Mouse (Mus musculus): ENCODE data around the gene Naa80. TPM values are rescaled to one million over a fixed set of nuclear protein-coding genes. Genes with fewer than 3 reads are reported as not detected.

The Naa80 gene
- total RNA-seq, 2 experiments from 2014 or later, result 9.5 to 10.0 TPM

DNA sequence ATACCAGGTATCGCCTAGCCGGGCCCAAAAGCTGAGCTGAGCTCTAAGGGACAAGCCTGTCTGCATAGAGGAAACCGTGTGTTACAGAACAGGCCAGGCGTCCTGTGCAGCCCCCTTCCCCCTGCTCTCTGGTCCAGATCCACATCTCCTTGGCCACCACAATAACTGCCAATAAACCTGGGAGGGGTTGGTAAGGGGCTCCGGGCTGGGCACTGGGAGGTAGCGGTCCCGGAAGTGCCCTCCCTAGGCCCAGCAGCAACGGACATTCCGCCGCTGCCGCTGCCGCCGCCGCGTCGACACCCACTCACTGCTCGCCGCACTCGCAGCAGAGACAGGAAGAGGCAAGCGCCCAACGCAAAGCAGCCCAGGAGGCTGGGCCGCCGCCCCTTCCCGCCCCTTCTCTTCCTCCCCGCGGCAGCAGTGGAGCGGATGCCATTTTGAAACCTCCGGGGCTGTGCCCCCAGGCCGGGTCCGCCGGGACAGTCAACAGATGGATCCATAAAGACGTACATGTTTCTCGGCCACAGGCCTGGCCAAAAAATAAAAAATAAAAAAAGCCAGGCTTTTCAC lies 54.5 kb downstream of the Naa80 start:
- DNase-seq (ENCODE audit: low spot score in 2 of 2), result peak; percentile 73 to 75

Other genes with a start within 250 kb of the Naa80 start
- gene Hemk1, start 240.5 kb upstream of the Naa80 start, total RNA-seq (2021), result 10 to 100 TPM; 16.1 to 18.5 TPM
- gene 6430571L13Rik, start 238.3 kb upstream of the Naa80 start, total RNA-seq (2021), result 1 to 10 TPM; 2.6 to 2.9 TPM
- 10 to 100 TPM; 19.5 to 24.2 TPM for gene Cacna2d2, start 179.3 kb upstream of the Naa80 start, total RNA-seq (2021)
- 10 to 100 TPM; 33.3 to 38.1 TPM for gene Tmem115, start 44.9 kb upstream of the Naa80 start, total RNA-seq (2021)
- gene Cyb561d2, start 36.7 kb upstream of the Naa80 start, total RNA-seq (2021), result 10 to 100 TPM; 16.7 to 17.8 TPM
- gene Nprl2, start 36.7 kb upstream of the Naa80 start, total RNA-seq (2021), result 10 to 100 TPM; 28.7 to 34.5 TPM
- 1 to 10 TPM; 2.0 to 3.7 TPM for gene Zmynd10, start 31.6 kb upstream of the Naa80 start, total RNA-seq (2021)
- gene Rassf1, start 27.3 kb upstream of the Naa80 start, total RNA-seq (2021), result 10 to 100 TPM; 14.5 to 16.0 TPM
- 10 to 100 TPM; 63.0 to 64.1 TPM for gene Tusc2, start 15.6 kb upstream of the Naa80 start, total RNA-seq (2021)
- gene Hyal2, start 10.9 kb upstream of the Naa80 start, total RNA-seq (2021), result 10 to 100 TPM; 14.6 to 16.8 TPM
- gene Hyal1, start 2.0 kb upstream of the Naa80 start, total RNA-seq (2021), result 1 to 10 TPM; 4.8 to 6.3 TPM
- gene Hyal3, start 1.9 kb downstream of the Naa80 start, total RNA-seq (2021), result 1 to 10 TPM in 1 of 2 experiments, under 1 TPM in 1; 0.95 to 1.5 TPM
- gene Ifrd2, start 8.8 kb downstream of the Naa80 start, total RNA-seq (2021), result 10 to 100 TPM; 12.1 to 13.0 TPM
- 1 to 10 TPM; 2.0 to 4.9 TPM for gene Sema3b, start 30.3 kb downstream of the Naa80 start, total RNA-seq (2021)
- 100 to 1,000 TPM; 215 to 224 TPM for gene Gnai2, start 56.5 kb downstream of the Naa80 start, total RNA-seq (2021)
- gene Slc38a3, start 90.6 kb downstream of the Naa80 start, total RNA-seq (2021), result 10 to 100 TPM; 83.3 to 98.4 TPM
- gene Gnat1, start 100.8 kb downstream of the Naa80 start, total RNA-seq (2021), result under 1 TPM in 1 of 2 experiments, not detected in 1; 0.60 TPM
- gene Sema3f, start 131.6 kb downstream of the Naa80 start, total RNA-seq (2021), result 1 to 10 TPM; 4.3 to 4.8 TPM
- gene Rbm5, start 192.1 kb downstream of the Naa80 start, total RNA-seq (2021), result 100 to 1,000 TPM; 157 to 160 TPM

Data from layer of hippocampus, postnatal 14 days (tissue).